Mouse (Mus musculus) adrenal gland, postnatal 36 days (tissue): Measurements from ENCODE around the gene Lad1. TPM values are rescaled to one million over a fixed set of nuclear protein-coding genes. Genes with fewer than 3 reads are reported as not detected.

Experiments
- DNase-seq, 2 experiments: peaks; one replicate each; pipeline ENCODE4 v3.0.0; 2021; ENCODE audit warnings: mixed read lengths in 1 of 2
- total RNA-seq, 2 experiments: library from RNA; stranded (reverse); gene quantifications; 2 replicates each; pipeline ENCODE4 v1.2.3; 2021

Lad1 gene
- total RNA-seq, 2 experiments from 2014 or later: not detected

DNA sequence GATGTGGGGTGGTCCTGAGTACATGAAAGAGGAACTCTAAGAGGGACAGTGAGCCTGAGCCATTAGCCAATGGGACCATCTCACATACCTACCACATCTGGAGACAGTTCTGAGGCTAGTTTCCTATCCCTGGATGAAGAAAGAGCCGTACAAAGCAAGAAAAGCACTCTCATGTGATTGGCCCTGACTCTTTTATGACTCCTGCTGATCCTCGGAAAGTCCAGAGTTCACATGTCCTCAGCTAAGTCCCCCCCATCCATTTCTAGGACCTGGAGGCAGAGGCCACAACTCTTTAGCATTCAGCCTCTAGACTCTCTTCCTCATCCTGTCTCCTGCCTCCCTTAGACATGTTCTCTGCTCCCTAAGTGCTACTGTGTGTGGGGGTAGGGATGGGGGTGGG lies 58.9 kb downstream of the Lad1 start:
- DNase-seq: no peak

DNA sequence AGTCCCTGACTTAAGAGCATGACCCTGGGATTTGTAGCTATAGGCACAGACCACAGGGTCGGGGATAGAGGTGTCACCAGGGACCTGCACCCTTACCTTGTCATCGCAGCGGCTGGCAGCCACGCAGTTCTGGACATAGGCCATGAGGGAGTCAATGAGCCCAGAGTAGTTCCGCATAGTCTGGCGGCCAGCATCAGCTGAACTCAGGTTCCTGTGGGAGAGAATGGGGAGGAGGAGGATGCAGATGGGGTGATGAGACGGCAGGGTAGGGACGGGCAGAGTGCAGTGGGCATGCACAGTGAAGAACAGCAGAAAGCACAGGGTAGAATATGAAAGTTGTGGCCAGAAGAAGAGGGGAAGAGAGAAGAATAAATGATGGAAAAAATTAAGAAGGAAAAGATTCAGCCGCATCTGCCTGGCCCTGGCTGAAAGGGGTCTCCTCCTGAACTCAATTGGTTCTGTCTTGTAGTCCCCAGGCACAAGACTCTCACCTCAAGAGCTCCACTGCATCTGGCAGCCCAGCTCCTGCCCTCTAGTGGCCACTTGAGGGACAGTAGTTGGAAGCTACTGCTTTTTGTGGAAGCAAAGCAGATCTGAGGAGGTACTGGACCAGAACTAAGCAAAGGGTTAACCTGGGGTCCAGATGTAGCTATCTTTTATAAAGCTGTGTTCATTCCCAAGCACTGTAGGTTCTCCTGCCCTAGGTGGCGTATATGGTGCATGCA lies 64.1 kb downstream of the Lad1 start:
- DNase-seq: peak; percentile 56 to 63

Other genes starting within 250 kb of the Lad1 start
- gene Nav1, start 211.3 kb upstream of the Lad1 start, total RNA-seq: 10 to 100 TPM; 11.3 to 17.1 TPM
- gene Csrp1, start 98.5 kb upstream of the Lad1 start, total RNA-seq: 10 to 100 TPM; 73.3 to 99.3 TPM
- gene Phlda3, start 52.5 kb upstream of the Lad1 start, total RNA-seq: 10 to 100 TPM; 45.8 to 51.9 TPM
- under 1 TPM in 1 of 2 experiments, not detected in 1; 0.33 TPM for gene Tnni1, start 39.2 kb upstream of the Lad1 start, total RNA-seq
- gene Tnnt2, start 17.8 kb downstream of the Lad1 start, total RNA-seq: 1 to 10 TPM; 2.5 to 2.6 TPM
- gene Pkp1, start 100.6 kb downstream of the Lad1 start, total RNA-seq: not detected
- under 1 TPM in 1 of 2 experiments, not detected in 1; 0.07 TPM for gene Igfn1, start 187.7 kb downstream of the Lad1 start, total RNA-seq
- 10 to 100 TPM; 32.4 to 43.1 TPM for gene Tmem9, start 189.6 kb downstream of the Lad1 start, total RNA-seq
- gene Ascl5, start 232.2 kb downstream of the Lad1 start, total RNA-seq: not detected
- under 1 TPM; 0.10 to 0.23 TPM for gene Cacna1s, start 234.2 kb downstream of the Lad1 start, total RNA-seq